Mouse (Mus musculus) A20 (cell line): ENCODE measurements around the gene Igfn1.

ENCODE experiments used
- DNase-seq: peaks from one replicate; pipeline ENCODE4 v3.0.0-alpha.2; 2011; ENCODE audit warnings: low read depth, low spot score

Igfn1 gene

GRCm38 (mm10) chr1:136006292-136006748, at the start of gene Igfn1:
Gene Igfn1, minus strand, starts transcription at chr1:136006342.
- no peak for DNase-seq

GRCm38 (mm10) chr1:136055771-136056170, 49.6 kb upstream of the Igfn1 start:
- no peak for DNase-seq

DNA sequence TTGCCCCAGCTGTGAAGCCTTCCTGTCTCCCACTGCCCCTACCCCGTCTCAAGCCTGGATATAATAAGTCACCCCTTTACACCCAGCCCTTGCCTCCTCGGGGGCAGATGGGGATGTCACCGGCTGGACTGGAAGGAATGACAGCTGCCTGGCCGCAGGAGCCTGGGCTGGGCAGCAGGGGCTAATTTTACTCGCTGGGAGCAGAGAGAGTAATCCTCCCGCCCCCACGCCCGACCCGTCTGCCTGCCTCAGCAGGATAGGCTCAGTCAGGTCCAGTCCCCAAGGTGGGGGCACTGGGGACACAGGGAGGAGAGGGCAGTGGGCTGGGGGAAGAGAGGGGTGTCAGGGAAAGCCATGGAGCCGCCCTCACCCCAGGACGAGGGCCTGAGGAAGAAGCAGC, 46.4 kb upstream of the Igfn1 start, which contains the start of gene Cacna1s:
Gene Cacna1s, plus strand, starts transcription at position 204 of the 400 bp plus-strand sequence.
- no peak for DNase-seq

DNA sequence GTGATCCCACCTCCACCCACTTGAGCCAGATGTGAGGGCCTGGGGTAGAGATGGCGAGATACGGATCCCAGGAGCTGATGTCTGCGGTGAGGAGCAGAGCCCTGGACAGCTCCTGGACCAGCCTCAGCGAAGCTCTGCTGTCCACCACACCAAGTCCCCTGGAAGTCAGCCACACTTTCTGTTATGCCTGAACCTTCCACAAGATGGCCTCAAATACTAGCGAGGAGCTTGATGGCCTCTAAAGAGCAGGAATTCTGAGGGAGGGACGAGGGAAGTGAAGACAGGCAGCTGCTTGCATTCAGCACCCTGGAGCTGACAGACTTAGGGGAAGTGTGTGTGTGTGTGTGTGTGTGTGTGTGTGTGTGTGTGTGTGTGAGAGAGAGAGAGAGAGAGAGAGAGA, 45.3 kb upstream of the Igfn1 start:
- DNase-seq: peak; percentile 16

GRCm38 (mm10) chr1:136051013-136051315, 44.8 kb upstream of the Igfn1 start:
- DNase-seq: no peak

- no peak for DNase-seq
Observed at GRCm38 (mm10) chr1:136050312-136051012, 44.3 kb upstream of the Igfn1 start, which contains the start of gene Ascl5. Gene Ascl5, plus strand, starts transcription at chr1:136050804.

DNA sequence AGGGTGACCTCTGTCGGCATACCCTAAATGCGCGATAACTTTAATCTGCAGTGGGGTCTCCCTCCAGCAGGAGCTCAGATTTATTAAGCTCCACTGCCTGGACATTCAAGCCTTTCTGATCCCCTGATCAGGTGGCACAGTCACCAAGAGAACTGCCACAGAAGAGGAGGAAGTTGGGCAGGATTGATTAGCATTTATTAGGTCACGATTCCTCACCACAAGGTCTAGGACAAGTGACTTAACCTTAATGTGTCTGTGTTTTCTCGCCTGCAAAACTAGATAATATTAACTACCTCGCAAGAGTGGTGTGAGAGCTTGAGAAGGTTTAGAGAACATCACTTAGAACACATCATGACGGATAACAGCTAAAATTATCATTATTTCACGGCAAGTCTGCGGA, 41.8 kb upstream of the Igfn1 start:
- DNase-seq: no peak

GRCm38 (mm10) chr1:136047432-136047831, 41.3 kb upstream of the Igfn1 start:
- peak; percentile 44 for DNase-seq

GRCm38 (mm10) chr1:136045774-136046173, 39.6 kb upstream of the Igfn1 start:
- peak; percentile 60 for DNase-seq

GRCm38 (mm10) chr1:136040874-136041273, 34.7 kb upstream of the Igfn1 start:
- no peak for DNase-seq

DNA sequence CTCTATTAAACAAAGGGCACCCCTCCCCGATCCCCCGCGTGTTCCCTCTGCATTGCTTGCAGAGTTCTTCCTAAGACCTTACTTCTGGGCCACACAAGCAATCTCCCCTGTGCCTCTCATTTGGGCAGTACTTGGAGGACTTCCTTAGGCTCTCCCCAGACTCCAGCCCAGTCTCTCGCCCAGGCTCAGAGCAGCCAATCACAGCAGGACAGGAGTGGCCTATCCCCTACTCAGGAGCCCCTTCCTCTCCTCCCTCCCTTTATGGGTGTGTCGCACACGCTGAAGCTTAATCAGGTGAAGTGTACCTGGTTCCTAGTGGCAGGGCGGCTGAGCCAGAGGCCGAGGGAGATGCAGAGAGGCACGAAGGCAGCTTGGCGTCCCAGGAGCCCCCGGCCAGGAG, 34.3 kb upstream of the Igfn1 start:
- no peak for DNase-seq

- no peak for DNase-seq
Observed at GRCm38 (mm10) chr1:136038746-136039538, 32.8 kb upstream of the Igfn1 start.

GRCm38 (mm10) chr1:136032961-136033360, 26.8 kb upstream of the Igfn1 start:
- no peak for DNase-seq

GRCm38 (mm10) chr1:136031697-136032096, 25.6 kb upstream of the Igfn1 start:
- no peak for DNase-seq

GRCm38 (mm10) chr1:136030201-136030600, 24.1 kb upstream of the Igfn1 start:
- DNase-seq: no peak

GRCm38 (mm10) chr1:136018390-136019189, 12.4 kb upstream of the Igfn1 start:
- DNase-seq: peak; percentile 67

- DNase-seq: peak; percentile 90
Observed at GRCm38 (mm10) chr1:136017907-136018313, 11.8 kb upstream of the Igfn1 start.

GRCm38 (mm10) chr1:136017307-136017706, 11.2 kb upstream of the Igfn1 start:
- no peak for DNase-seq

- DNase-seq: no peak
Observed at GRCm38 (mm10) chr1:136014796-136015502, 8.8 kb upstream of the Igfn1 start.

DNA sequence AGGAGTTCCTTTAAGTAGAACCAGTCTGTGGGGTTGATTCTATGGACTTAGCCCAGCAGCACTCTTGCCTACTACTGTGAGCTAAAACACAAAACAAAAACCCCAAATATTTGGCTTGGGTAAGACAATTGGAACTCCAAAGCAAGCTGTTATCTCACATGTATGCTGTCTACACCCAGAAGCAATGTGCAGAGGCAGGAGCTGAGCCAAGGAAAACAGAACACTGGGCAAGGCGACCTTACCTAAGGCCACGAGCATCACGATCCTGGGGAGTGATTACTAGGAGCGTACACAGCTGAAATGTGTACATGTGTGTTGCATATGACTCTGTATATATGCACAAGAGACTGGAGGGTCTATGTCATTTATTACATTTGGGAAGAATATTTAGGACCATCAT, 7.4 kb upstream of the Igfn1 start:
- no peak for DNase-seq

- no peak for DNase-seq
Observed at GRCm38 (mm10) chr1:136010247-136010646, 4.1 kb upstream of the Igfn1 start.
